11 mouse cellular contexts compared by ENCODE assay signal in the genomic region with DNA sequence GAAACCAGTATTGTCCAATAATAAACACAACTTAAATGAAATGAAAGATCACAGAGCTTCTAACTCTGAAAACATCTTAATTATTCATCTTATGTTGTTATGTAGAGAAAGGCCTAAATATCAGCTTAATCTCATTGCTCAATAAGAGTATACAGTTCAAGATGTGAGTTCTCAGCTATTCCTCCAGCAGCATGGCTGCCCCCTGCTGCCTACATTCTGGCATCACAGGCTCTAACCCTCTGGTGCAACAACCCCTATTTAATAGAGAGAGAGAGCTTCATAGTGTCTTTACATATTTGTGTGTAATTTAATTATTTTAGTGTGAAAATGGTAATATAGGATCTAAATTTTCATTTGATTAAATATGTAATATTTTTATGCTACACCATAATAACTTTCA.
DNase-seq lines count a peak whose midpoint lies in the region; ATAC-seq lines count a peak whose summit lies in the region.
"Had no signal": no experiment of that assay in that cellular context is flagged by ENCODE, and none has a peak within 500 bp of the region (broad histone marks: within the 10 kb centered on the region; RNA-seq: fewer than 3 reads in every experiment).

No protein-coding gene starts in this region.

- H3K9me3 ChIP-seq in hindbrain, embryonic 14.5 days (ENCODE audit: control insufficient read depth, low read length), result 0 out of 2 replicates have a peak, but pooled peaks cover 2% of the 10 kb centered on the region
- H3K9me3 ChIP-seq in hindbrain, embryonic 12.5 days (replicated peaks), result no peaks in the 10 kb centered on the region
- no peaks in the 10 kb centered on the region for H3K9me3 ChIP-seq in heart, embryonic 10.5 days
- H3K9me3 ChIP-seq: lung, embryonic 15.5 days had no signal

- no peak overlapping the region for H3K27ac ChIP-seq in hindbrain, embryonic 14.5 days
- H3K27ac ChIP-seq in hindbrain, embryonic 12.5 days, result no peak overlapping the region
- no peak overlapping the region for H3K27ac ChIP-seq in heart, embryonic 10.5 days
- H3K27ac ChIP-seq: lung, embryonic 15.5 days had no signal

- H3K9ac ChIP-seq in hindbrain, embryonic 14.5 days, result no peak overlapping the region
- H3K9ac ChIP-seq in hindbrain, embryonic 12.5 days, result no peak overlapping the region
- H3K9ac ChIP-seq: lung, embryonic 15.5 days had no signal

- H3K36me3 ChIP-seq in hindbrain, embryonic 14.5 days (replicated peaks; ENCODE audit: control insufficient read depth, insufficient read depth), result no peaks in the 10 kb centered on the region
- no peaks in the 10 kb centered on the region for H3K36me3 ChIP-seq in hindbrain, embryonic 12.5 days
- no peaks in the 10 kb centered on the region for H3K36me3 ChIP-seq in heart, embryonic 10.5 days
- H3K36me3 ChIP-seq: lung, embryonic 15.5 days had no signal

- no peak for ATAC-seq in hindbrain, embryonic 14.5 days (ENCODE audit: low FRiP score)
- no peak for ATAC-seq in hindbrain, embryonic 12.5 days (ENCODE audit: low FRiP score)
- no peak for ATAC-seq in cerebellum, adult (ENCODE audit: insufficient number of reproducible peaks, low FRiP score, low TSS enrichment)

- H3K27me3 ChIP-seq in hindbrain, embryonic 14.5 days (ENCODE audit: control insufficient read depth, insufficient read depth, low read length), result no peaks in the 10 kb centered on the region
- H3K27me3 ChIP-seq in hindbrain, embryonic 12.5 days, result no peaks in the 10 kb centered on the region
- no peaks in the 10 kb centered on the region for H3K27me3 ChIP-seq in heart, embryonic 10.5 days (ENCODE audit: insufficient read depth, poor library complexity, severe bottlenecking)
- H3K27me3 ChIP-seq: lung, embryonic 15.5 days had no signal

- no peaks in the 10 kb centered on the region for H3K4me1 ChIP-seq in hindbrain, embryonic 14.5 days (replicated peaks; ENCODE audit: control insufficient read depth, insufficient read depth, low read length)
- H3K4me1 ChIP-seq in hindbrain, embryonic 12.5 days, result no peaks in the 10 kb centered on the region
- H3K4me1 ChIP-seq in heart, embryonic 10.5 days, result no peaks in the 10 kb centered on the region
- H3K4me1 ChIP-seq: lung, embryonic 15.5 days had no signal

- DNase-seq in hindbrain, embryonic 14.5 days (ENCODE audit: low spot score), result peak; percentile 30
- peak; percentile 10 for DNase-seq in right cerebral cortex, adult 18-20 months
- DNase-seq in right cerebral cortex, postnatal 14 days, result no peak
- DNase-seq in embryo, embryonic 10.5 days (ENCODE audit: low spot score), result peak; percentile 26
- no peak for DNase-seq in thymus, postnatal 4 days
- DNase-seq in heart, embryonic 10.5 days (ENCODE audit: low spot score), result no peak
- DNase-seq: cerebellum, adult 8-10 months; gastrocnemius, postnatal 10 days had no signal

- H3K4me3 ChIP-seq in hindbrain, embryonic 14.5 days (replicated peaks; ENCODE audit: low read length), result no peak overlapping the region
- no peak overlapping the region for H3K4me3 ChIP-seq in hindbrain, embryonic 12.5 days
- H3K4me3 ChIP-seq in heart, embryonic 10.5 days, result no peak overlapping the region
- H3K4me3 ChIP-seq: lung, embryonic 15.5 days had no signal

- no peak overlapping the region for H3K4me2 ChIP-seq in hindbrain, embryonic 14.5 days (replicated peaks)
- H3K4me2 ChIP-seq in hindbrain, embryonic 12.5 days (replicated peaks), result no peak overlapping the region
- H3K4me2 ChIP-seq: lung, embryonic 15.5 days had no signal

Comparison
In these comparisons a context has a peak if more than half of its experiments do, and no peak if none do; other contexts are left out.
1. DNase-seq: peak in hindbrain, embryonic 14.5 days (single experiment), right cerebral cortex, adult 18-20 months (single experiment) and embryo, embryonic 10.5 days (single experiment); none in right cerebral cortex, postnatal 14 days (single experiment), thymus, postnatal 4 days (single experiment) and heart, embryonic 10.5 days (single experiment).